Mouse (Mus musculus): ENCODE results near the gene Cyp4a29.
"Not testable (repeated sequence)": the region's sequence is repeated elsewhere in the genome, so short reads cannot be mapped to it uniquely, and the experiment has no call there.

Cyp4a29 gene

DNA sequence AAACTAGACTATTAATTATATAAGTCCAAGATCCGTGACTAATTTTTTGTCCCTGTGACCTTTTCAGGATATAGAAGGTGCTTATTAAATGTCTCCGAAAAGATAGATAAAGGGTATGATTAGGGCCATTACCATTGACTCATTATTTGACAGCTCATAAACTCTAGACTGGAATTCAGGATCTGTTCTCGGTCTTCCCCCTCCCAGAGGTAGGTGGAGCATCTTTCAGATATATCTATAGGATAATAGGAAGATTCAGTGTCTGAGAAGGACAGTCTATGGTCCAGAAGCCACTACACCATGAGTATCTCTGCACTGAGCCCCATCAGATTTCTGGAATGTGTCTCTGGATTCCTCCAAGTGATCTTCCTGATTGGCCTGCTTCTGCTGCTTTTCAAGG is at the start of gene Cyp4a29:
Gene Cyp4a29, plus strand, starts transcription at position 301 of the 400 bp plus-strand sequence.
- DNase-seq = no peak

DNA sequence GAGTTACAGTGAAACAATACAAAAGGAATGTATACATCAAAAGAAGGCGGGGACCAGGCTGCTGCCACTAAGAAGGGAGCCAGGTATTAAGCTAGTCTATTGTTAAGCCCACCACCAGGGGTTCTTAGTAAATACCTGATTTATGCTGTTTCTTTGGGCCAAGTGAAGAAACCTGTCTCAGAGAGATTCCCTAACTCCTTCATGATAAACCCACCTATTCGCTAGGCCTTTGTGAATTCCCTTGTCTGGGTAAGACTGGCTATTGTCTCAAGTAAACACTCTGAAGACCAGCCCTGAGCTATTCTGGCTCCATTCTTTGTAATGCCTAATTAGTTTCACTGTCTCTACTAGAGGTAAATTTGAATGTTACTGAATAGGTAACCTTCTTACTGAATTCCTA is 9.0 kb upstream of the Cyp4a29 start:
- not testable (repeated sequence) for DNase-seq

GRCm38 (mm10) chr4:115236462-115237096 is 5.3 kb upstream of the Cyp4a29 start:
- DNase-seq = no peak

DNA sequence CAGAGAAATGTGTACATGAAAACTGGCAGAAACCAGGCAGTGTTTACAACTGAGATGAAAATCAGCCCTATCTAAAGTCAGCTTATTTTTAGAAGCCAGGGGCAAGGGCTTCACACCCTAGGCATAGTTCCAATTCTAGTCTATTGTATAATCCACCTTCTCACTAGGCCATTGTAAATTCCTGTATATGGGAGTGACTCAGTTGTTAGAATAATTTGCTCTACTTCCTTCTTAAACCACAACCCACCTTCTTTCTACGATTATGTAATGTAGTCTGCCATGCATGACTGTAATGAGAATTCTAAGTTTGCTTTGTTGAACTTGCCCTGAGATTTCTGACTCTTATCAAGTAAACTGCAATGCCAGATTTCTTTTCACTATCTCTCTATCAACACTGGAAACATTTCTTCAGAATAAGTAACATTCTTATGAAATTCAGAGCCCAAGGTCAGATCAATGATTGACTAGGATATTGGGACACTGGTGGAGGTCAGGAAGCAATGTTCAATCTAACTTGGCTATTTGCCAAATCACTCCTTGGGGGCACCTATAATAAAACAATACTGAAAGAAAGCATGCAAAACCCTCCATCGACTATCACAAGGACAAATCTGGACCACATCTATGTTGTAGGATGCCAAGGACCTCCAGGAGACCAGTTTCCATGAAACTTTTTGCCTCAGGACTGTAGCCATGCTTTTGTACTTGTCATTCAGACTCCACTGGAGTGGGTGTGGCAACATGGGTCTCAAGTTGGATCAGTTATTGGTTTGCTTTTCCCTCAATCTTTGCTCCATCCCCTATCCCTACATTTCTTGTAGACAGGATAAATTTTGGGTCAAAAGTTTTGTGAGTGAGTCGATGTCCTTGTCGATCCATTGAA is 23.0 kb downstream of the Cyp4a29 start:
- DNase-seq = not testable (repeated sequence)

DNA sequence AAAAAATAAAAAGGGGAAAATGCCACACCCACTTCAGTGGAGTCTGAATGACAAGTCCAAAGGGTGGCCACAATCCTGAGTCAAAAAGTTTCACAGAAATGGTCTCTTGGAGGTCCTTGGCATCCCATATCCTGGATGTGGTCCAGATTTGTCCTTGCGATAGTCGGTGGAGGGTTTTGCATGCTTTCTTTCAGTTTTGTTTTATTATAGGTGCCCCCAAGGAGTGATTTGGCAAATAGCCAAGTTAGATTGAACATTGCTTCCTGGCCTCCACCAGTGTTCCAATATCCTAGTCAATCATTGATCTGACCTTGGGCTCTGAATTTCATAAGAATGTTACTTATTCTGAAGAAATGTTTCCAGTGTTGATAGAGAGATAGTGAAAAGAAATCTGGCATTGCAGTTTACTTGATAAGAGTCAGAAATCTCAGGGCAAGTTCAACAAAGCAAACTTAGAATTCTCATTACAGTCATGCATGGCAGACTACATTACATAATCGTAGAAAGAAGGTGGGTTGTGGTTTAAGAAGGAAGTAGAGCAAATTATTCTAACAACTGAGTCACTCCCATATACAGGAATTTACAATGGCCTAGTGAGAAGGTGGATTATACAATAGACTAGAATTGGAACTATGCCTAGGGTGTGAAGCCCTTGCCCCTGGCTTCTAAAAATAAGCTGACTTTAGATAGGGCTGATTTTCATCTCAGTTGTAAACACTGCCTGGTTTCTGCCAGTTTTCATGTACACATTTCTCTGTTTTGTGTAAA is 36.5 kb downstream of the Cyp4a29 start:
- not testable (repeated sequence) for DNase-seq

- no peak for DNase-seq
Measured at GRCm38 (mm10) chr4:115280342-115280741, 38.5 kb downstream of the Cyp4a29 start.

DNA sequence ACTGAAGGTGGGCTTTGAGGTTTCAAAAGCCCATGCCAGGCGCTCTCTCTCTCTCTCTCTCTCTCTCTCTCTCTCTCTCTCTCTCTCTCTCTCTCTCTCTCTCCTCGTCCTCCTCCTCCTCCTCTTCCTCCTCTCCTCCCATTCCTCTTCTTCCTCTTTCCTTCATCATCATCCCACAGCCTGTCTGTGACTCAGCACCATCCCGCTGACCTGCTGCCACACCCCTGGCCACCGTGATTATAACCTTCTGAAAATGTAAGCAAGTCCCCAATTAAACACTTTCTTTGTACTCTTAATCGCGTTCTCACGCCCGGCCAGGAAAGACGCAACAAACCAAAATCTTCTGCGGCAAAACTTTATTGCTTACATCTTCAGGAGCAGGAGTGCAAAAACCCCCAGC is 38.9 kb downstream of the Cyp4a29 start:
- not testable (repeated sequence) for DNase-seq

DNA sequence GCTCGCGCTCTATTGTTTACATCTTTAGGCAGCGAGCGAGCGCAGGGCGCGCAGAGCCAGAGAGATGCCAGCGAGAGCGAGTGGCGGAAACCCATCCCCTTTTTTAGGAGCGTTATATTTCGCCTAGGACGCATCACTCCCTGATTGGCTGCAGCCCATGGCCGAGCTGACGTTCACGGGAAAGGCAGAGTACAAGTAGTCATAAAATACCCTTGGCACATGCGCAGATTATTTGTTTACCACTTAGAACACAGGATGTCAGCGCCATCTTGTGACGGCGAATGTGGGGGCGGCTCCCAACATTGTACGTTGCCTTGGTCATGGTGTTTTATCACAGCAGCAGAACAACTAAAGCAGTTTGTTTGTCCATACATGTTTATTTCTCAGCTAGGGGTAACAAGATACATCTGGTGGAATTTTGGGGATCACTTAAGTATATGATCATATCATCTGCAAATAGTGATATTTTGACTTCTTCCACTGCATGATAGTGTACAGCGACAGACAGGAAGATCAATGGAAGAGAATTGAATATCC is 39.4 kb downstream of the Cyp4a29 start:
- not testable (repeated sequence) for DNase-seq

DNA sequence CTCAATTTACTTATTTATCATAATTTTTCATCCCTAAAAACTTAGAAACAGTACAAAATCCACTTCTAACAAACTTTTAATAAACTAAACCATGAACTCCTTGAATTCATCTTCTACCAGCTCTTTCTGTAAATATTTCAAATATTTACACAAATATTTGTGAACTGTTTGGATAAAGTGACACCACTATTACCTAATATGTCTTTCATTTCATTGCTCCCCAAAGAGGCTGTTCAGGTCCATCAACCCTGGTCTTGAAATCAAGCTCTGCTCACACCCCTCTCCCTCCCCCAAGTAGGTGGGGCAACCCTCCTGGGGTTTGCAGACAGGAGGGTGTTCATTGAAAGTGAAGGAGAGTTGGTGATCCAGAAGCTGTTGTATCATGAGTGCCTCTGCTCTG is 56.9 kb downstream of the Cyp4a29 start, which contains the start of gene Cyp4a12a:
Gene Cyp4a12a, plus strand, starts transcription at position 301 of the 400 bp plus-strand sequence.
- not testable (repeated sequence) for DNase-seq
